Mouse (Mus musculus): ENCODE data around the gene Cdc42ep2. TPM values are rescaled to one million over a fixed set of nuclear protein-coding genes. Genes with fewer than 3 reads are reported as not detected.

Cdc42ep2 gene
- polyA plus RNA-seq, 1 experiment = 16.2 TPM

DNA sequence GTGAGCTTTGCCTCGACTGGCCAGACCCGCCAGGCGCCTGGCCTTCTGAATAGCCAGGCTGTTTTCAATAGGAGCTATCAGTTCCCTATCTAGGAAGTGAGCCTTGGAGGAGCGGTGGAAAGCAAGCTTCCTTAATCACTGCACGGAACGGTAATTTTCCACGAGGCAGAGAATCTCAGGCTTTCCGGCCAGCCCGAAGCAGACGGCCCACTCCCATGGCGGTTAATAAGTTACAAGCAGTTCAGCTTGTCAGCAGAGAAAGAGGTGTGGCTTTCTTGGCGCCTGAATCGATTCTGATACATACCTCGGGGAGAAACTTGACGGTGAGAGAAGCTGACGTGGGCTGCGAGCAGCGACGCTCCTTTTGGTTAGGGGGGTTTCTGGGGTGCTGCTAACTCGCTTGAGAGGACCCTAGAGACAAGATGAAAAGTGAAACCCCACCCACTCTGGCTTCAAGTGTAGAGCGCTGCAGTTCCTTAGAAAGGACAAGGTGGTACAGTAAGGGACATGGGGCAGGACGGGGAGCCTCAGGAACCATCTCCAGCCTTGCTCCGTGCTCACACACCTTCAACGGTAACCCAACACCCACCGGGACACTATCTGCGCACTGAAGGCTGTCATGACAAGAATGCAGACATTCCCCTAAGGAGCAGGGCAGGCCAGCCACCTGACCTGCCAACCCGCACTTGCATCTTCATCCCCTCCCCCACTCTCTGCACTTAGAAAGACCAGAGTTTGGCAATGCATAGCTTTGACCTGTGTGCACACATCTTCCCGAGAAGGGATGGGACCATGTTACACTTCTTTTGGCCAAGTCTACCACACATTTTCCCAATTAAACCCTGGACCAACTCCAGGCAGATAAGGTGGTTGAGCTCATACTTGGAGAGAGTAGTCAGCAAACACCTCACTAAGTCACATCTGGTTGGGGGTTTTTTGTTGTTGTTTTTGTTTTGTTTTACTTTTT lies 31.4 kb upstream of the Cdc42ep2 start:
- Histone ChIP-seq H3K36me3 (ENCODE audit: control insufficient read depth, insufficient read depth) (peaks cover 6% of the 10 kb centered on the region), H3ac (ENCODE audit: control insufficient read depth, insufficient read length) (no peak overlapping the region), H3K4me3 (no peak overlapping the region), H3K27me3 (ENCODE audit: control insufficient read depth, insufficient read depth, insufficient read length) (no peaks in the 10 kb centered on the region), H3K4me2 (ENCODE audit: low read depth) (peak overlapping the region; percentile 34), H3K79me2 (ENCODE audit: control insufficient read depth, insufficient read depth) (no peaks in the 10 kb centered on the region)
- TF ChIP-seq POLR2AphosphoS2 (IDR thresholded peaks at IDR 0.05; ENCODE audit: insufficient read length, low read depth) (no peak), MYOD1 (IDR thresholded peaks at IDR 0.05; ENCODE audit: control insufficient read depth in 1 of 3, insufficient read length in 2 of 3, low read depth in 2 of 3) (no peak), USF1 (IDR thresholded peaks at IDR 0.05; ENCODE audit: low read depth) (no peak), MAX (IDR thresholded peaks at IDR 0.05; ENCODE audit: low read depth) (no peak), REST (IDR thresholded peaks at IDR 0.05; ENCODE audit: insufficient read depth, insufficient read length) (no peak), SRF (IDR thresholded peaks at IDR 0.05; ENCODE audit: control insufficient read depth, insufficient read length, low read depth) (no peak), TCF3 (IDR thresholded peaks at IDR 0.05; ENCODE audit: insufficient read length, low read depth) (no peak)

- Histone ChIP-seq H3K4me2 (ENCODE audit: low read depth) (no peak overlapping the region), H3K79me2 (ENCODE audit: control insufficient read depth, insufficient read depth) (no peaks in the 10 kb centered on the region), H3ac (ENCODE audit: control insufficient read depth, insufficient read length) (no peak overlapping the region), H3K36me3 (ENCODE audit: control insufficient read depth, insufficient read depth) (peaks cover 6% of the 10 kb centered on the region), H3K27me3 (ENCODE audit: control insufficient read depth, insufficient read depth, insufficient read length) (no peaks in the 10 kb centered on the region), H3K4me3 (no peak overlapping the region)
- no peak for TF ChIP-seq MAX (IDR thresholded peaks at IDR 0.05; ENCODE audit: low read depth)
- no peak for TF ChIP-seq USF1 (IDR thresholded peaks at IDR 0.05; ENCODE audit: low read depth)
- TF ChIP-seq E2F4 (IDR thresholded peaks at IDR 0.05; ENCODE audit: insufficient read depth) = no peak
- TF ChIP-seq MYOD1 (IDR thresholded peaks at IDR 0.05; ENCODE audit: control insufficient read depth in 1 of 3, insufficient read length in 2 of 3, low read depth in 2 of 3) = no peak
- TF ChIP-seq REST (IDR thresholded peaks at IDR 0.05; ENCODE audit: insufficient read depth, insufficient read length) = no peak
- TF ChIP-seq POLR2AphosphoS2 (IDR thresholded peaks at IDR 0.05; ENCODE audit: insufficient read length, low read depth) = no peak
- TF ChIP-seq TCF12 (IDR thresholded peaks at IDR 0.05; ENCODE audit: insufficient read depth, poor library complexity, severe bottlenecking) = no peak
- TF ChIP-seq MYOG (IDR thresholded peaks at IDR 0.05; ENCODE audit: control insufficient read depth in 1 of 3, insufficient read depth in 1 of 3, insufficient read length in 2 of 3, low read depth in 2 of 3) = no peak
- no peak for TF ChIP-seq SRF (IDR thresholded peaks at IDR 0.05; ENCODE audit: control insufficient read depth, insufficient read length, low read depth)
- no peak for TF ChIP-seq CEBPB (IDR thresholded peaks at IDR 0.05; ENCODE audit: insufficient read depth, poor library complexity, severe bottlenecking)
- TF ChIP-seq TCF3 (IDR thresholded peaks at IDR 0.05; ENCODE audit: insufficient read length, low read depth) = no peak
- no peak for TF ChIP-seq POLR2A (IDR thresholded peaks at IDR 0.05; ENCODE audit: insufficient read length, low read depth)
These were observed 30.3 kb upstream of the Cdc42ep2 start for GRCm38 (mm10) chr19:5954936-5955335.

GRCm38 (mm10) chr19:5954031-5954710 lies 29.6 kb upstream of the Cdc42ep2 start:
- TF ChIP-seq SRF (IDR thresholded peaks at IDR 0.05; ENCODE audit: control insufficient read depth, insufficient read length, low read depth) (no peak), USF1 (IDR thresholded peaks at IDR 0.05; ENCODE audit: low read depth) (no peak)
- peak overlapping the region; percentile 53 for H3K4me2 ChIP-seq (ENCODE audit: low read depth)
- peaks cover 9% of the 10 kb centered on the region for H3K36me3 ChIP-seq (ENCODE audit: control insufficient read depth, insufficient read depth)
- H3K4me3 ChIP-seq = no peak overlapping the region
- H3K79me2 ChIP-seq (ENCODE audit: control insufficient read depth, insufficient read depth) = no peaks in the 10 kb centered on the region
- no peak overlapping the region for H3ac ChIP-seq (ENCODE audit: control insufficient read depth, insufficient read length)
- H3K27me3 ChIP-seq (ENCODE audit: control insufficient read depth, insufficient read depth, insufficient read length) = no peaks in the 10 kb centered on the region

- no peak for TF ChIP-seq TCF3 (IDR thresholded peaks at IDR 0.05; ENCODE audit: insufficient read length, low read depth)
- no peak for TF ChIP-seq TCF12 (IDR thresholded peaks at IDR 0.05; ENCODE audit: insufficient read depth, poor library complexity, severe bottlenecking)
- TF ChIP-seq POLR2AphosphoS2 (IDR thresholded peaks at IDR 0.05; ENCODE audit: insufficient read length, low read depth) = no peak
- TF ChIP-seq POLR2A (IDR thresholded peaks at IDR 0.05; ENCODE audit: insufficient read length, low read depth) = no peak
- no peak for TF ChIP-seq MYOG (IDR thresholded peaks at IDR 0.05; ENCODE audit: control insufficient read depth in 1 of 3, insufficient read depth in 1 of 3, insufficient read length in 2 of 3, low read depth in 2 of 3)
- TF ChIP-seq REST (IDR thresholded peaks at IDR 0.05; ENCODE audit: insufficient read depth, insufficient read length) = no peak
- no peak for TF ChIP-seq MAX (IDR thresholded peaks at IDR 0.05; ENCODE audit: low read depth)
- TF ChIP-seq USF1 (IDR thresholded peaks at IDR 0.05; ENCODE audit: low read depth) = no peak
- TF ChIP-seq CEBPB (IDR thresholded peaks at IDR 0.05; ENCODE audit: insufficient read depth, poor library complexity, severe bottlenecking) = no peak
- no peak for TF ChIP-seq SRF (IDR thresholded peaks at IDR 0.05; ENCODE audit: control insufficient read depth, insufficient read length, low read depth)
- TF ChIP-seq MYOD1 (IDR thresholded peaks at IDR 0.05; ENCODE audit: control insufficient read depth in 1 of 3, insufficient read length in 2 of 3, low read depth in 2 of 3) = no peak
- H3K36me3 ChIP-seq (ENCODE audit: control insufficient read depth, insufficient read depth) = peaks cover 7% of the 10 kb centered on the region
- no peak overlapping the region for H3ac ChIP-seq (ENCODE audit: control insufficient read depth, insufficient read length)
- no peak overlapping the region for H3K4me3 ChIP-seq
- no peaks in the 10 kb centered on the region for H3K27me3 ChIP-seq (ENCODE audit: control insufficient read depth, insufficient read depth, insufficient read length)
- H3K4me2 ChIP-seq (ENCODE audit: low read depth) = peak overlapping the region; percentile 53
- H3K79me2 ChIP-seq (ENCODE audit: control insufficient read depth, insufficient read depth) = no peaks in the 10 kb centered on the region
These were observed 28.7 kb upstream of the Cdc42ep2 start for GRCm38 (mm10) chr19:5953201-5953770.
